Mouse (Mus musculus) Muller cell, postnatal 12 days (primary cell): Measurements from ENCODE around the gene Col1a1.
"Not testable (repeated sequence)": the region's sequence is repeated elsewhere in the genome, so short reads cannot be mapped to it uniquely, and the experiment has no call there.

Source experiments
- DNase-seq: peaks from one replicate; pipeline ENCODE4 v3.0.0-alpha.2; 2015; ENCODE audit errors: inconsistent ontology term

Col1a1 gene

DNA sequence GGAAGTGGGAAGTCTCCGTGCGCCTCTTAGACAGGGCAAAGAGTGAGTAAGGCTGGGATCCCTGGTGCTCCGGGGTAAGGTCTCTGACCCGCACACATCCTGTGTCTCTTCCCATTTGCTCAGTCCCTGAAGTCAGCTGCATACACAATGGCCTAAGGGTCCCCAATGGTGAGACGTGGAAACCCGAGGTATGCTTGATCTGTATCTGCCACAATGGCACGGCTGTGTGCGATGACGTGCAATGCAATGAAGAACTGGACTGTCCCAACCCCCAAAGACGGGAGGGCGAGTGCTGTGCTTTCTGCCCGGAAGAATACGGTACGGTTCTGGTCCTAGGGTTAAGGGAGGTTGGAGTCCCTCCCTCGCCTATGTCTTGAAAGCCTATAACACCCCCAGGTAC lies 1.8 kb downstream of the Col1a1 start:
- DNase-seq, result no peak

DNA sequence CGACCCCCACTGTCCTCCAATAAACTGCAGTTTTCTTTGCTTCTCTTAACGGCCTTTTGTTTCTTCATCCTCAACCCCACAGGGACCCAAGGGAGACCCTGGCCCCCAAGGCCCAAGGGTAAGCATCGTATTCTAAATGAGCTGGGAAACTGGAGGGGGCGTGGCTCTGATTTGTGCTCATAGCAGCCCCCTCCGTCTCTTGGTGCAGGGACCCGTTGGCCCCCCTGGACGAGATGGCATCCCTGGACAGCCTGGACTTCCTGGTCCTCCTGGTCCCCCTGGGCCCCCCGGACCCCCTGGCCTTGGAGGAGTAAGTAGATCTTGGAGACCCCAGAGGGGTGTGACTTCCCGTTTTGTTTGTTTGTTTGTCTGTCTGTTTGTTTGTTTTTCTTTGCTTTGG lies 2.3 kb downstream of the Col1a1 start:
- DNase-seq, result no peak

DNA sequence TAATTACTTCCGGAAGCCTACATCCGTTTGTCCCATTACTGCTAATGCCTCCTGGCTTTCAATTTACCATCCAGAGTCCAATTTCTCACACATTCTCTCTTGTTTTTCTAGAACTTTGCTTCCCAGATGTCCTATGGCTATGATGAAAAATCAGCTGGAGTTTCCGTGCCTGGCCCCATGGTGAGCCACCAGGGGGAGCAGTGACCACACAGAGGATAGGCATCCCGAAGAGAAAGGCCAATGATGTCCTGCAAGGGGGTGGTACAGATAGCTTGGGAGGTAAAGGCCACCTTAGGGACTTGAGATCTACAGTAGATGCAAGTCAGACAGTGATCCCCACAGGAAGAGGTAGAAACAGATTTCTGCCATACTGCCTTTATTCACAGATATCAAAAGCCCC lies 3.3 kb downstream of the Col1a1 start:
- peak; percentile 82 for DNase-seq

DNA sequence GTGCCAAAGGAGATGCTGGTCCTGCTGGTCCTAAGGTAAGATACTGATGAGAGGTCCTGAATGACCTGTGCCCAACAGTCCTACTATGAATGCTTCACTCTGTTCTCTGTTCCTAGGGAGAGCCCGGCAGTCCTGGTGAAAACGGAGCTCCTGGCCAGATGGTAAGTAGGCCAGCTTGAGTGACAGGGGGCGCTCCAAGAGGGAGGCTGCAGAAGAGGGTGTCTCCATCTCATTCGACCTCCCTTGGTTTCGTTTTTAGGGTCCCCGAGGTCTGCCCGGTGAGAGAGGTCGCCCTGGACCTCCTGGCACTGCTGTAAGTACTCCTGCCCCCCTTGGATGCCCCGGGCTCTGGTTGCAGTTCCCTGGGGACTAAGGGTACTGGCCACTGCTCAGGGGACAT lies 5.1 kb downstream of the Col1a1 start:
- DNase-seq, result no peak

DNA sequence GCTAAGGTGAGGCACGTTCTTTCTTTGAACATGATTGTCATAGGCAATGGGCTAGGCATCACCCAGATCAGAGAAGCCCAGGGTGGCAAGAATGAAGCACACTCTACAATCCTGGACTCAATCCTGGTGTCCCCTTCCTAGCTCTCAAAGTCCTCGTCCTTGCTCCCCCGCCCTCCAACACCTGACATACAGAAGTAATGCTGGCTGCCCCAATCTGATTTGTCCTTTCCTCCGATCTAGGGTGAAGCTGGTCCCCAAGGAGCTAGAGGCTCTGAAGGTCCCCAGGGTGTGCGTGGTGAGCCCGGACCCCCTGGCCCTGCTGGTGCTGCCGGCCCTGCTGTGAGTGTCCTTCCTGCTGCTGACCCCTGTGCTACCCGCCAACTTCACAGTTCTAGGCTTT lies 5.8 kb downstream of the Col1a1 start:
- DNase-seq, result no peak

DNA sequence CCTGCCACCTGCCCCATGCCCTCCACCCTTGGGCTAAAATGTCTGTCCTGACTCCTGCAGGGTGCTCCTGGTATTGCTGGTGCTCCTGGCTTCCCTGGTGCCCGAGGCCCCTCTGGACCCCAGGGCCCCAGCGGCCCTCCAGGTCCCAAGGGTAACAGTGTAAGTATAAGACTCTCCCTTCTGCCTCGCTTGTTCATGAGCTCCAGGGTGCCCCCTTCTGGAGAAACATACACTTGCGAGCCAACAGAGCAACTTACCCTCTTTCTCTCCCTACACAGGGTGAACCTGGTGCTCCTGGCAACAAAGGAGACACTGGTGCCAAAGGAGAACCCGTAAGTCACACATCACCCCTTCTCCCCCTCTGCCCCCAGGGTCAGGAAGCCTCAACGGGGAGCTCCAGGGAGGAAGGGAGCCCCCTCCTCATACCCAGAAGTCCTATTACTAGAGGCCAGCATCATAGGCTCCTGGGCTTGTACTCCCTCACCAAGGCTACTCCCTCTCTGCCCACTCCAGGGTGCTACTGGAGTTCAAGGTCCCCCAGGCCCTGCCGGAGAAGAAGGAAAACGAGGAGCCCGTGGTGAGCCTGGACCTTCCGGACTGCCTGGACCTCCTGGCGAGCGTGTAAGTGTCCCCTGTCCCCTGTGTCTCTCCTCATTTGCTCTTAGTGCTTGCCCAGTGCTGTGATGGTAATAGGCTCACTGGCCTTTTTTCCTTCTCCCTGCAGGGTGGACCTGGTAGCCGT lies 6.4 kb downstream of the Col1a1 start:
- DNase-seq, result no peak

DNA sequence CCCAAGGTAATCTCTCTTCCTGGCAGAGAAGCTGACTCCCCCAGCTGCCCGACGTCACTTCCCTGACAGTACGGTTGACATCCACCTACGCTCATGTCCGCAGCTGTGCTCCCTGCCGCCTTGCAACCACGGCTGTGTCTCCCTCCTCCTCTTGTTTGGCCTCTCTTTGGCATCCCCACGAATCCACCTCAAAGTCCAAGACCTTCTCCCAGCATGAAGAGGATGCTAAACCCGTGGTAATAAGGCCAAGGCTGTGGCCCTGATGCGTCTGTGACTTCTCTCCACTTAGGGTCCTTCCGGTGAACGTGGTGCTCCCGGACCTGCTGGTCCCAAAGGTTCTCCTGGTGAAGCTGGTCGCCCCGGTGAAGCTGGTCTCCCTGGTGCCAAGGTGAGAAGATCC lies 7.0 kb downstream of the Col1a1 start:
- no peak for DNase-seq

DNA sequence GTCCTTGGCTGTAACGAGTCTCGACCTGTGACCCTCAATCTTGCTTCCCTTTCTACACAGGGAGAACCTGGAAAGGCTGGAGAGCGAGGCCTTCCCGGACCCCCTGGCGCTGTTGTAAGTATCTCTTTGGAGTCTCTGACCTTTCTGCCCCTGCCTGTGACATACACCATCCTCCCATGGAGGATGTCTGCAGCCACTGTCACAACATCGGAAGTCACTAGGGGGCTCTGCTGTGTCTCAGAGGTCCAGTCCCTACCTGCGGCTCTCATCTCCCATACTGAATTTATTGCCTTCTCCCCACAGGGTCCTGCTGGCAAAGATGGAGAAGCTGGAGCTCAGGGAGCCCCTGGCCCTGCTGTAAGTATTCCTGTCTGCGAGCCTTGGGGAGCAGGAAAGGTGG lies 8.3 kb downstream of the Col1a1 start:
- DNase-seq, result no peak

DNA sequence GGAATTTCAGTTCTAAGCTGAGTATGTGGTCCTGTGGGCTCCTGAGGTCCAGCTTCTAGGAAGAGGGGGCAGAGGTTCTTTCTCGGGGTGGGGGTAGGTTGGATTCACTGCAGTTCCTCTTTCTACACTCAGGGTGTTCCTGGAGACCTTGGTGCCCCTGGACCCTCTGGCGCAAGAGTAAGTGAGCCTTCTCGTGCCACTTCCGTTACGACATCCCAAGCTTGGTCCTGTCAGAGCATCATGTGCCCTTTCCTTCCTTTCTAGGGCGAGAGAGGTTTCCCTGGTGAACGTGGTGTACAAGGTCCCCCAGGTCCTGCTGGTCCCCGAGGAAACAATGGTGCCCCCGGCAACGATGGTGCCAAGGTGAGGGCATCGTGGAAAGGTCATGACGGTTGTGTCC lies 9.2 kb downstream of the Col1a1 start:
- no peak for DNase-seq

DNA sequence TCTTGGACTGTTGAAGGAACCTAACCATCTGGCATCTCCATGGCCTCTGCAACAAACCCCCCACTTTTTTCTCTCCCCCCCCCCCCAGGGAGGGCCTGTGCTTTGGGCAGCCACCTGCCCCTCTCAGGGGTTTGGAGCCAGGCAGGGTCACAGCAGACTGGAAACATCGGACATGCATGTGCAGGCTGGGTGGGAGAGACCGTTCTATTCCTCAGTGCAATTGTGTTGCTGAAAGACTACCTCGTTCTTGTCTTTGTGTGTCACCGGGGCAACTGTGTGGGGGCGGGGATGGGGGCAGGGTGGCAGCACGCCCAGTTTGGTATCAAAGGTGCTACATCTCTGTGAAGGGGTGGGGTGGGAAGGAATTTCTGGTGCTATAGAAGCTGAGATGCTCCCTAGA lies 16.1 kb downstream of the Col1a1 start:
- DNase-seq, result peak; percentile 64

DNA sequence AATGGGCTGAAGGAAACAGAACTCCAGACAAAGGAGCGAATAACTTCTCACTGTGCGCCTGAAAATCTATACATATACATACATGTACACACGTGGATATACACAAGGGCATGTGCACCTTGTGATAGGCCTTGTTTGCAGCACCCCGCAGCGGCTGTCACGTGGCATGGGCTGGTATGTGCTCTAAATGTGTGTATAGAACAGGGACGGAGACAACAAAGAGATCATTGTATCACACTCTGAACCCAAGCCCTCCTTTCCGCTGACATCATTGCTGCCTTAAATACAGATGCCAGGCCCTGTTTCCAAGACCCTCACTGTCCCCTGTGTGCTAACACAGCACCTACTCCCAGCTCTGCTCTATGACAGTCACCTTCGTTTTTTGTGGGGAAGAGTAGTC lies 19.1 kb downstream of the Col1a1 start:
- DNase-seq, result peak; percentile 87

DNA sequence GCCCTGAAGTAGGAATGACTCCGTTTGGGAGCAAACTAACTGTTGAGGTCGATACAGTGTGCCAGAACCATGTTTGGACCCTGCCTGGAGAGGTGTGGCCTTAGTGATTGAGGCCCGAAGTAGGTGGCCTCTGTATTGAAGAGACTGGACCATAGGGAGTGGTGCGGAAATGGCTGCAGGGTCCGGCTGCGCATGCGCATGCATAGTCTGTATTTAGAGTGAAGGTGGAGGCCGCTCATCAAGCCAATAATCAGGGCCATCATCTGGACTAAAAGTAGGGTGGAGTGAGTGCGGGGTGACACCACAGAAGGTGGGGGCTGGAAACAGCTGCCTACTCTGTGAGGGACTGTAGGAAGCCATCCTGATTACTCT lies 21.7 kb downstream of the Col1a1 start:
- no peak for DNase-seq

DNA sequence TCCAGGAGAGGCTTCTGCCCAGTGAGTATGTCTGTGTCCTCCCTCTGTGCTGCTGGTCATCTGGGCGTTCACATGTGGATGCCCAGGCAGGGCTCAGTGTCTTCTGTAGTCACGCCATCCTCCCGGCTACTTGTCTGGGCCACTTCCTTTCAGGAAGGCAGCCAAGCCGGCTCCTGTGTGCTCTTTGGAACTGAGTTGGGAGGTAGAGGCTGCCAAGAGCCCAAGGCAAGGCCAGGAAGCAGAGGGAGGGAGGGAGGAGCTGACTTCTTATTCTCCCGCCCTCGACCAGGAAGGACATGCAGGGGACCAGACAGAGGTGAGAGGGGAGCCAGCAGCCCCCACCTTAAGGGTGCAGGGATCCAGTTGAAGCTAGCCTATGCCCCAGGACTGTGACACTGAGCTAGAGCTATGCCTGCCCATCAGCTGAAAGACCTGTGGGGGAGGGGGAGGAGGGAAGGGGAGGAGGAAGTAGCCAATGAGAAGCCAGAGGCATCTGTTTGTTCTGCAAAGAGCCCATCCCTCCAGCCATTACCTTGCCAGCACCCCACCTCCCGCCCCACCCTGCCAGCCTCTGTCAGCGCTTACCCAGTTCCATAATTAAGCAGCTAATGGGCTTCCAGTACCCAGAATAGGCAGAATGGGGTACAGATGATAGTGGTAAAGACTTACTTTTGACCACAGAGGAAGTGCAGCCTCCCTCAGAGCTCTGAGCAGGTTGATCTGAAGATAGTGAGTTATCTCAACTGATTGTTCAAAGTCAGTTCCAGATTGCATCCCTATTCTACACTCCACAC lies 22.2 kb downstream of the Col1a1 start:
- DNase-seq, result peak; percentile 97

DNA sequence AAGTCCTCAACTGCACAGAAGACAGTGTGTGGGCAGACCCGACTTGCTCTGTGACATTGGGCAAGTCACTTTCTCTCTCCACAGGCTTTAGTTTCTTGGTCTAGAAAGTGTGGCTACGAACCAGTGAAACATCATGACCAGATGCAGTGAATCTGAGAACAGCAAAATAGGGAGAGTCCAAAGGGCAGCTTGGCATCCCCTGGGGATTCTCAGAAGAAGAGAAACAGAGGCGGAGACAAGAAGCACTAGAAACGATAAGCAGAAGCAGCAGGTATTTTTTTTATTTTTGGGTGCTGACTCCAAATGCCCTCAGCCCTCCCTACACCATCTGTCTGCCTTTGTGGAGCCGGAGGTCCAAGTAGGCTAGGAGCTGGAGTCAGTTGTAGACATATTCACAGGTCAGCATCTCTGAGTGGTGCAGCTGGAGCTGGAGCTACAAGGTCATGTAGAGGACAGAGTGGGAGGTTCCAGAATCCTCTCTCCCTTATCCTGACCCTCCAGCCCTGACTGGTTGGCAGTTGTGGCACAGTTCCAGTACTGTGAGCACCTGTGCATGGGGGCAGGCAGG lies 26.6 kb downstream of the Col1a1 start:
- DNase-seq, result no peak

DNA sequence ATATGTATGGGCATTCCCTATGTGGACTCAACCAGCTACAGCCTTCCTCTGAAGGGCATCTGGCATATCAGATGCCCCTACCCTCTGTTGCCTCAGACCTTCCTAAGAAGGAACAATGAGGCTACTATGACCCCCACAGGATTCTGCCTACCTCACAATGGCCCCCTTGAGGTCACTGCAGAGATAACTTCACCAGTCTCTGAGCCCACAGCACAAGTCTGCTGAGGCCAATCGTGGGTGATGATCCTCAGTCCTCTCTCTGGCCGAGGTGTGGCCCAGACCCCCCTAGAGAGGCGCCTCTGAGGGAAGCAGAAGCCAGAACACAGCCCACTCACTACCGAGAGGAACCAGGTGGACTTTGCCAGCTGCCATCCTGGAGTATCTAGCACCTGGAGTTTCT lies 31.4 kb downstream of the Col1a1 start, which contains the start of gene Hils1:
Gene Hils1, plus strand, starts transcription at position 175 of the 400 bp plus-strand sequence.
- no peak for DNase-seq

DNA sequence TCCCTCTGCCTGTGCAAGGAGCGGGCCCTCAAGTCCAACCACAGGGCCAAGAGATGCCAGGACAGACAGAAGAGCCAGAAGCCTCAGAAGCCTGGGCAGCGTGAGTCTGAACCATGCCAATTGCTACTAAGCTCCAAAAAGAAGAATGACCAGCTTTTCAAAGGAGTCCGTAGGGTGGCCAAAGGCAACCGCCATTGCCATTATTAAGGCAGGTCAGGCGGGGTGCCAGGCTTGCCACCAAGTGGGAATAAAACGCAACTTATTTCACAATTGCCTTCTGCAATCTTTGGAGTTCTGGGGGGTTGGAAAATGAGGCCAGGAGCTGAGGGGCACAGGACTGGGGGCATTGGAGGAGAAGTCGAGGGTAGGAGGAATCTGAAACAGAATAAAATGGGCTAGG lies 32.2 kb downstream of the Col1a1 start:
- no peak for DNase-seq

DNA sequence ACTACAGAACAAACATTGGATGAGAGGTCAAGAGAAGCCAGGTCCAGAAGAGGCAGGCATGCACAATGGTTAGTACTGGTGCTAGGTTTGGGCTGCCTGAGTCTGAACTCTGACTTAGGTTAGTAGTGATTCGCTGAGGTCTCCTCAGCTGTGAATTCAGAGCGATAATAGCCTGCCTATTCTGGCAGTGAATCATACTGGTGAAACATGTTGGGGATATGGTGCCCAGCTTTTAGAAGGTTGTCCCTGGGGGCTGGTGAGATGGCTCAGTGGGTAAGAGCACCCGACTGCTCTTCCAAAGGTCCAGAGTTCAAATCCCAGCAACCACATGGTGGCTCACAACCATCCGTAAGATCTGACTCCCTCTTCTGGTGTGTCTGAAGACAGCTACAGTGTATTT lies 33.7 kb downstream of the Col1a1 start:
- not testable (repeated sequence) for DNase-seq

DNA sequence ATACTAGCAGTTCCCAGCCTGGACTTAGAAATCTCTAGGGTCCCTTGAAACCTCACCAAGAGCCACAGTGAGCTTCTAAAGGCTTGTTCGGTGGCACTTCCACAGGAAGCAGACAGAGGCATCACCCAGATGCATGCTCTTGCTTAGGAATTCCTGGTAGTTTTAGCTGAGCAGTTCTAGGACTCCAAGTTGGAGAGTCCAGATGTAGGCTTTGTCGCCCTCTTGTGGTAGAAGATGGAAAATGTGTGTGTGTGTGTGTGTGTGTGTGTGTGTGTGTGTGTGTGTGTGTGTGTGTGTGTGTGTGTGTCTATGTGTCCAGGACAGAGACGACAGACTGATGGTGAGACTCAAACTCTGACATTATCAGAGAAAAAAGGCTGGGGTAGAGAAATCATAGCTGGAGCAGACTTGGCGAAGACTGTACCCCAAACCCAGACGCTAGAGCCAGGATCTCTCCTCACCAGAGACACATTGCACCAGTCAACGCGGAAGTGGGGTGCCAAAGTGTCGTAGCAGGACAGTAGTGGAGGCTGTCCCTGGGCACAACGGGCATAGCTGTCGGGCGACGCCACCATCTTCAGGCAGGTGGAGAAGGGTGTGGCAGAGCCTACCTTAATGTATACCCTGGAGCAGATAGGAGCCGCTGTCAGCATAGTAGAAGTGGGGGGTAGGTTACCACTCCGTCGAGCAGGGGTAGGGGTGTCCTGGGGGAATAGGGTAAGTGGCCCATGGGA lies 34.4 kb downstream of the Col1a1 start:
- peak; percentile 66 for DNase-seq

DNA sequence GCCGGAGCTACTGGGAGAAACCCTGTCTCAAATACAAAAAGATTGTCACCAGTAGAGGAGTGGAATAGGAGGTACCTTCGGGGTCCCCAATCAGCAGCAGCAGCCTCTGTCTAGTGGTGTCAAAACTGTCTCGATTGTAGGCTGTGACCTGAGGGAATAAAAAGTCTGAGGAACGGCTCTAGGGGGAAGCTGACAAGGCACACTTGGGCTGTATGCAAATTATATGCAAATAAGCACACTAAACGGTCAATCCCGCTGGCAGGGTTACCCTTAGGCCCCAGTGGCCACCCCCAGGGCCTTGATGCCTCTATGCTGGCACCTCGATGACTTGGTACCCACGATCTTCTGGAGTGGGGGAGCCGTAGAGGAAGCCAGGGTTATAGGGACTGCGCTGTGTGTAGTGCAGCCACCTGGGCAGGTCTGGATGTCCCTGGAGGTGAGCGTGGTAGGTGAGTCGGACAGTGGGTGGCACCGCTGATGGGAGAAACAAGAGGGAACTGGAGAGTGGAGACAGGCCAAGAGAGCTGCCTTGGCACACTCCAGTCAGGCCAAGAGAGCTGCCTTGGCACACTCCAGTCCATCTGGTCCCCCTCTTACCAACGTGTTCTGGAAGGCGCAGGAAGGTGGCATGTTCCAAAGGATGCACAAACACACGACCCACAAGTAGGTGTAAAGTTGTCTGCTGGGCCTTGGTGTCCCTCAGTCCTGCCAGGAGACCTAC lies 36.0 kb downstream of the Col1a1 start:
- no peak for DNase-seq

DNA sequence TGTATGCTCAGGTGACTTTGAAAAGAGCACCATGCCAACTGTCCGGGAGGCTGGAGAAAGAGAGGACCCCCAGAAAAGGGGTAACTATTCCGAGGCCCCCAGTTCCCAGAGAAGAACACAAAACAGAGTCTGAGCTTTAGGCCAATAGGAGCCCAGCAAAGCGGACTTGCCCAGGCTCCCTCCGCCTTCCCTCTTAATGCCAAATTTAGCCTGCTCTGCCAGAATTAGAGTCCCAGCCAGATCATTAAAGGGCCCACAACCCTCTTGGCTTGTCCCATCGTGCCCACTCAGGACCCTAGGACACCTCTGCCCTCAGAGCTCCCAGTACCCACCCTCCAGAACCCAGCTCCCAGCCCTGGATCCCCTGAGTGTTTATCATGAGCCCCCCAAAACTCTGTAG lies 36.9 kb downstream of the Col1a1 start:
- DNase-seq, result no peak

DNA sequence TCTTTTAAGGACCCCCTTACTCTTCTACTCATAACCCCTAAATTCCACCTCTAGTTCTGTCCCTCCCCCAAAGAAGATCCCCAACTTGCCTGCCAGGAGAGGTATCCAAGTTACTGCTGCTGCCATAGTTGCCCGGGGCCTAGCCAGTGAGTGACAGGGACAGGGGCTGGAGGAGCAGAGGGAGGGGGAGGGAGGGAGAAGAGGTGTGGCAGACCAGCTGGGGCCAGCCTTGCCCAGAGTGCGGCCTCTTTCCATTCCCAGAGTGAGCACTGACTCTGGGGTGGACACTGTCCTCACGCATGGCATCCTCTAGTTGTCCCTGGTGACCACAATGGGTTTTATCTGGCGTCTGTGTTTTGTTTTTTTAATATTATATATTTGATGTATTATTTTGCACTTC lies 37.3 kb downstream of the Col1a1 start:
- no peak for DNase-seq

DNA sequence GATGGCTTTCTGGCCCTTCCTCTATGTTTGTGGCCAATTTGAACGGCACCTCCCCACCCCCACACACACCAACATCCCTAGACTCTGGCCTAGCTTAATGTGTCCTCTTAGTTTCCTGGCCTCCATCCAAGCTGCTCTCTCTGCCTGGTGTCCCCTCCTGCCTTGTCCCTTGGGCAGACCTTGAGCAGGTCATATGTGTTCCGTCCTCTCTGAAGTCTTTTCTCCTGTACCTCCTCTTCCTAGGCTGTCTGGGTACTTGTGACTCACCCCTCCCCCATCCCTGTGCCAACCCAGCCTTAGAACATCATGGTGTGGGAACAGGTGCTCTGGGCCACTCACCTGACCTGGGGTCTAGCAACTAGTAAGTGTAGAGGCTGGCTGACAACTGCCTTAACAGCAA lies 38.9 kb downstream of the Col1a1 start:
- DNase-seq, result no peak
